Mouse (Mus musculus): ENCODE measurements at regions not wholly inside any gene's neighbourhood (a gene's known extent, or its start where the extent isn't known, plus 50 kb on each side); places are given as distances from the start of the nearest gene placed in this dataset.

DNA sequence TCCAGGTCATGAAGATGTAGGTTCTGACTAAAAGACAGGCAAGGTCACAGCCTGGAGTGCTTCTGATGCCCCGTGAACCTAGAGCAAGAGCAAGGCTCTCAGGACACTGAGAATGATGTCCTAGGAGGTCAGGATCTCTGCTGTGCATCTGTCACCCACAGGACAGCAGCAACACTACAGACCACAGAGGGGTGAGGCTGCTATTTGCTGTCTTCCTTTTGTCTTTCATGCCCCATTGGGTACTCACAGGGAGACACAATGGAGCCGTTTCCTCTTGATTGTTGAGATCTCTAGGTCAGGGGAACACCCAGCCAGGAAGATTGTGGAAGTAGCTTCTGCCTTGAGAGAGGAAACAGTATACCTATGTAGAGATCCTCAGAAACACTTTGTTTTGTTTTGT lies 339.9 kb downstream of the Mex3b start:
- no peak for TF ChIP-seq POLR2A (IDR thresholded peaks at IDR 0.05; ENCODE audit: extremely low read depth, insufficient read depth, low read length)
- TF ChIP-seq CTCF (IDR thresholded peaks at IDR 0.05; ENCODE audit: extremely low read depth, insufficient read depth, low read length) = no peak
- peaks cover 3% of the 10 kb centered on the region; the same call in 1 of the 2 replicates for H3K4me1 ChIP-seq (ENCODE audit: control insufficient read depth, insufficient read depth, low read length)
- H3K4me3 ChIP-seq (ENCODE audit: insufficient read depth, low read length) = no peak overlapping the region
- no peak overlapping the region for H3K27ac ChIP-seq (ENCODE audit: insufficient read depth, low read length)

DNA sequence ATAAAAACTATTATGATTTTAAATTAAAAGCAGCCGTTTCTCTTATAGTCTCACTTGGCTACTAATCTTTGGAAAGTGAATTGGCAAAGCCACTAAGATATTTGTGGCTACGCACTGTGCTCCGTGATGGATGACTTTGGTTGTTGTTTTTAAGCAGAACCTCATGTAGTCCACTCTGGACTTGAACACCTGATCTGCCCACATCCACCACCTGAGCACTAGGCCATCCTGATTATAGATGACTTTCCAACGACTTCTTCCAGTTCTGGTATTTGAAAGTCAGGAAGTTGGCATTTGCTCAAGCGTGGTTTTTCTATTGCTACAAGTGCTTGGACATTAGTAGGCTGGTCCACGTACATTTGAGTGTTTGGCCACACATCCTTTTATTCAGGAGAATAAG lies 344.5 kb downstream of the Mex3b start:
- Histone ChIP-seq H3K4me1 (ENCODE audit: control insufficient read depth, insufficient read depth, low read length) (no peaks in the 10 kb centered on the region), H3K27ac (ENCODE audit: insufficient read depth, low read length) (no peak overlapping the region), H3K4me3 (ENCODE audit: insufficient read depth, low read length) (no peak overlapping the region)
- TF ChIP-seq POLR2A (IDR thresholded peaks at IDR 0.05; ENCODE audit: extremely low read depth, insufficient read depth, low read length) = no peak
- no peak for TF ChIP-seq CTCF (IDR thresholded peaks at IDR 0.05; ENCODE audit: extremely low read depth, insufficient read depth, low read length)

DNA sequence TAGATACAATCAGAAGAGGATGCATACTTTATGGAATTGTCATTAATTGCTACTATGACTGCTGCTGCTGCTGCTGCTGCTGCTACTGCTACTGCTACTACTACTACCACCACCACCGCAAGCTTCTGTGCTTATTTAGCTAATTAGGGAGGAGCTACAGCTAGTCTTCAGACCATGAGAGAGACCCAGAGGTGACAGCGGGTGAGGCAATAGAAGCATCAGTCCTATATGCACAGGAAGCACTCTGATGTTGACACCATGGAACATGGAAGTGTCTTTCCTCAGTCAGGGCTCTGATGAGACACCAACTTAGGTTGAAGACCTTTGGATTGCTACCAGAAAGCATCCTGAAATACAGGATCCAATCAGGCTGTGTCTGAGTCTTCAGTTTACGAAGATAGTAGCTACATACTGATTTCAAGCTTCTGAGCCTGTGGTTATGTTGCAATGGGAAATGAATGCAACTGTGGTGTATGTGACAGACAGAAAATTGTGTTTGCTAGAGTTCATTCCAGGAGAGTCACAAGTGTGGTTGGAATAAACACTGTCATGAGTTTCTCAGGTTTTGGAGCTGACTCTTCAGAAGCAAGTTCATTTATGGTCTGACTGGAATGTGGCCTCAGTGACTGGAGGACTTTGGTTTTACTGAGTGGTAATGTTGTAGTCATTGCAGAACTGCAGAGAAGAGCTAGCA lies 355.0 kb downstream of the Mex3b start:
- TF ChIP-seq POLR2A (IDR thresholded peaks at IDR 0.05; ENCODE audit: extremely low read depth, insufficient read depth, low read length) (no peak), CTCF (IDR thresholded peaks at IDR 0.05; ENCODE audit: extremely low read depth, insufficient read depth, low read length) (no peak)
- Histone ChIP-seq H3K4me3 (ENCODE audit: insufficient read depth, low read length) (no peak overlapping the region), H3K4me1 (ENCODE audit: control insufficient read depth, insufficient read depth, low read length) (no peaks in the 10 kb centered on the region), H3K27ac (ENCODE audit: insufficient read depth, low read length) (no peak overlapping the region)

DNA sequence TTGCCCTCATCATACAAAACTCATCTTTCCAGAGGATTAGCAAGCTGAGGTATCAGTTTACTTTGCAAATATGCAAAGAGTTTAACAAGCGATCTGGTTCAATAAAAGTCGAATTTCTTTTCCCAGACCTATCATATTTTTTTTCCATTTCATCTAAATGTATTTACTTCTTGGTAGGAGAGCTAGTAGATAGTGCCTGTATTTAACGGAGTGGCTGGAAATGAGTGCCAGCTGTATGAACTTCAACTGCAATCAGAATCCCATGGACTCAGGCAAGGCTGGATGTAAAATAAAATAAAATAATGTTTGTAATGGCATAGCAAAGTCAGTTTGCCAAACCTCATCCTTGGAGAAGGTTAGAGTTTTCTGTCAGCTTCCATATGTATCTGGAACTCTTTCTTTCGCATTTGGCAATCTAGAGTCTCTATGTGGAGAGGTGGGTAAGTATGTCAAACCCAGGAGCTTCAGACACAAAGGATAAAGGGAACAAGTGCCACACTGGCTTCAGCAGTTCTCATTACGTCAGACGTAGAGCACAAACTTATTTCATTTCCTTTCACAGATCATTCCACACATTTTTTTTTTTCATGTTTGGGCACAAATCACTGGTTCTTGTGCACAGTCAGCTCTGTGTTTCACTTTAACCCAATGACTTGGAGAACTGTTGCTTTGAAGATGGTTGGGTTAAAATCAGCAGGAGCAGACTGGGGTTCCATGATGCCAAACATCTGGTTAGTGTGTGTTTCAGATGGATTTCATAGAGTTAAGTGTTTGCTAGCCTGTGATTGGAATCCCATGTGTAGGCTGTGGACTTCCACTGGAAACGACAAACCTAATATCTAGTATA lies 357.2 kb upstream of the Tmc3 start:
- peaks cover 3% of the 10 kb centered on the region; the same call in 1 of the 2 replicates for H3K4me1 ChIP-seq (ENCODE audit: control insufficient read depth, insufficient read depth, low read length)
- no peak overlapping the region for H3K4me3 ChIP-seq (ENCODE audit: insufficient read depth, low read length)
- no peak overlapping the region for H3K27ac ChIP-seq (ENCODE audit: insufficient read depth, low read length)
- TF ChIP-seq POLR2A (IDR thresholded peaks at IDR 0.05; ENCODE audit: extremely low read depth, insufficient read depth, low read length) (no peak), CTCF (IDR thresholded peaks at IDR 0.05; ENCODE audit: extremely low read depth, insufficient read depth, low read length) (no peak)

DNA sequence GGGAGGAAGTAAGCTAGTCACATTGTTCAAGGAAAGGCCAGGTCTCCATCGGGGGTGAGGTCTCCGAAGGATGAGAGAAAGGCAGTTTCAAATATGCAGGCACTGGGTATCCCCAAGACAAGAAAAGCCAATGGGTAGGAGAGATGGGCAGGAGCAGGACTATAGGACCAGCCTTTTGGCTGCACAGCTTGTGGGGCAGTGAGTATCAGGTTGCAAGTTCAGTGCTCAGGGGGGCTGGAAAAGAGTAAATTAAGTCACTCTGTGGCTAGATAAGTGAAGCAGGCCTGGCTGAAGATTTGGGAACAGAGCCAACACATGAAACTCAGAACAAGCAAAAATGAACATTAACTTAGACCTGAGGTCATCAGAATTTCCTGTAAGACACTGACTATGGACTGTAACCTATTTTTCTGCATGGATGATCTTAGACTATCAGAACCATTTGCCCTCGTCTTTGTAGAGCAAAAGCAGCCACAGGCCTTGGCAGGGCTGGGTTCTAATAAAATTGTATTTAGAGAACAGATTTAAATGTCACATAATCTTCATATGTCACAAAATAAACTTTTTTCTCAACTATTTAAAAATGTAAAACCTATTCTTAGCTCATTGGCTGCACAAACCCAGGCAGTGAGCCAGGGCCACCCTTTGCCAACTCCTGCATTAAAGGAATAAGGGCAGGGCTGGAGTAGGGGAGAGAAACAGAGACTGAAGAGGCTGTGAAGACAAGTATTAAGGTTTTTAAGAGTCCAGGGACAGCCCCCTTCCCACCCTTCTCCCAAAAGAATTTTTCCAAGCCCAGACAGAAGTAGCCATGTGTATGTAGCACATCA lies 354.0 kb upstream of the Tmc3 start:
- H3K27ac ChIP-seq (ENCODE audit: insufficient read depth, low read length) = no peak overlapping the region
- H3K4me1 ChIP-seq (ENCODE audit: control insufficient read depth, insufficient read depth, low read length) = peaks cover 3% of the 10 kb centered on the region; the same call in 1 of the 2 replicates
- no peak overlapping the region for H3K4me3 ChIP-seq (ENCODE audit: insufficient read depth, low read length)
- no peak for TF ChIP-seq CTCF (IDR thresholded peaks at IDR 0.05; ENCODE audit: extremely low read depth, insufficient read depth, low read length)
- no peak for TF ChIP-seq POLR2A (IDR thresholded peaks at IDR 0.05; ENCODE audit: extremely low read depth, insufficient read depth, low read length)

DNA sequence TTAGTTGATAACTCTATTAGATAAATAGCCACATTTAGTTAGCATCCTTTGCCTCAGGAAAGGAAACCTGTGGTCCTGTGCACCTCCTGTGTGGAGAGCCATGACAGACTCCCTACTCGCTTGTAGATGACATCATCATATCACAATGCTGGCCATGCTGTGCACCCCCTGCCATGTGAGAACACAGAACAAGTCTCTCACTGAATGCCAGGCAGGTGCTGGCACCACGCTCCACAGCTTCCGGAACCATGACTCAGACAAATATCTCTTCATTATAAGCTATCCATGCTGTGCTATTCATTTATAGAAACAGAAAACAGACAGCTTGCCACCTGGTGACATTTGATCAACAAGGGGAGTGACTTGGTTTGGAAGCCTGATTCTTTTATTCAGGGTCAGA lies 349.1 kb upstream of the Tmc3 start:
- no peak overlapping the region for H3K4me3 ChIP-seq (ENCODE audit: insufficient read depth, low read length)
- no peak overlapping the region for H3K27ac ChIP-seq (ENCODE audit: insufficient read depth, low read length)
- peaks cover 2% of the 10 kb centered on the region; the same call in 1 of the 2 replicates for H3K4me1 ChIP-seq (ENCODE audit: control insufficient read depth, insufficient read depth, low read length)
- TF ChIP-seq POLR2A (IDR thresholded peaks at IDR 0.05; ENCODE audit: extremely low read depth, insufficient read depth, low read length) = no peak
- TF ChIP-seq CTCF (IDR thresholded peaks at IDR 0.05; ENCODE audit: extremely low read depth, insufficient read depth, low read length) = no peak

DNA sequence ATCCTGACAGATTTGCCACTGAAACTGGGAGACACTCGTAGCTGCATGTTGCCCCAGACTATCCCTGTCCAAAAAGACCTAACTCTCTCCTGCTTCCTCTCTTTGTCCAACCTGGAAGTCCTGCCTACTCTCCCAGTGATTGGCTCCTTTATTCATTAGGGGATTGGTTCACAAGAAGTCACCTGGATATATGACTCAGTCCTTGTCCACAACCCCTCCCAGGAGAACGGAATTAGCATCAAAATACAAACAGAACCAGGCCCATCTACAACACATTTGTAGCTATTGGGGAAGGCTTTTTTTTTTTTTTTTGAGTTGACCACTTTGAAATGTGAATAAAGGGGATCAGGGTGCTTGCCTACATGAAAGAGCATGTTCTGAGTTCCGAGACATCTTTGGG lies 347.4 kb upstream of the Tmc3 start:
- no peaks in the 10 kb centered on the region for H3K4me1 ChIP-seq (ENCODE audit: control insufficient read depth, insufficient read depth, low read length)
- TF ChIP-seq CTCF (IDR thresholded peaks at IDR 0.05; ENCODE audit: extremely low read depth, insufficient read depth, low read length) = no peak
- TF ChIP-seq POLR2A (IDR thresholded peaks at IDR 0.05; ENCODE audit: extremely low read depth, insufficient read depth, low read length) = no peak
- H3K27ac ChIP-seq (ENCODE audit: insufficient read depth, low read length) = no peak overlapping the region
- no peak overlapping the region for H3K4me3 ChIP-seq (ENCODE audit: insufficient read depth, low read length)

DNA sequence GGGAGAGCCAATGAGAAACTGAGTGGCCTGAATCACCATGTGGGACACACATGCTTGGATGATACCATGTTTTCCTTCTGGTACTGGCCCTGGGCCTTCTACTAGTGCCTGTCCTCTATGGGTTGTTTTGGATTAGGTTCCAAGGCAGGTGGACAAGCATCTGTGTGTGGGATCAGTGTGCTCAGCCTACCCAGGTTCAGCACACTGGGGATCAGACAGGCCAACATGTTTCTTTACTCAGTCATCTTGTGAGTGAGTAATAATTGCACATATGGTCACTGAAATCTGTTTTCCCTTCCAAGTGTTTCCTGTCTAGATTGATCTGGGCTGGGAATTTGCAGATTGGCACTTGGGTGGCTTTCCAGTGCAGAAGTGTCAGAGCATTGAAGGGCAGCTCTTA lies 346.6 kb upstream of the Tmc3 start:
- H3K4me1 ChIP-seq (ENCODE audit: control insufficient read depth, insufficient read depth, low read length) = no peaks in the 10 kb centered on the region
- H3K4me3 ChIP-seq (ENCODE audit: insufficient read depth, low read length) = no peak overlapping the region
- H3K27ac ChIP-seq (ENCODE audit: insufficient read depth, low read length) = no peak overlapping the region
- no peak for TF ChIP-seq CTCF (IDR thresholded peaks at IDR 0.05; ENCODE audit: extremely low read depth, insufficient read depth, low read length)
- no peak for TF ChIP-seq POLR2A (IDR thresholded peaks at IDR 0.05; ENCODE audit: extremely low read depth, insufficient read depth, low read length)

DNA sequence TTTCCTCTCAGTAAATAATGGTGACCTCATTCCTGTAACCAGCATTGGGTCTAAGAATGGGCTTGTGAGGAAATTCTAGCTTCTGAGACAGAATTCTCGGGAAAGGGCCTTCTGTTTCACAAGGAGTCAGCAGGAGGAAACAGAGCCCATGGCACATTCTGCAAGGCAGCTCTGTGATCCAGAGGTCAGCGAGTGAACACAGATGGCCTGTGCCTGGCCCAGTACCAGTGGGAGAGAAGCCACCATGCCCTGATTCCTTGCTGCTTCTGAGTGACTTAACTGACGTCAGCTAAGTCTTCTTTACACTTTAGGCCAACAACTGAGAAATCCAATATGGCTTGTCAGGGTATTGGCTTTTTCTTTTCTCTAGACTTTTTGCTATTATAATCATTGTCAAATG lies 342.5 kb upstream of the Tmc3 start:
- Histone ChIP-seq H3K4me3 (ENCODE audit: insufficient read depth, low read length) (no peak overlapping the region), H3K4me1 (ENCODE audit: control insufficient read depth, insufficient read depth, low read length) (no peaks in the 10 kb centered on the region), H3K27ac (ENCODE audit: insufficient read depth, low read length) (no peak overlapping the region)
- TF ChIP-seq POLR2A (IDR thresholded peaks at IDR 0.05; ENCODE audit: extremely low read depth, insufficient read depth, low read length) = no peak
- TF ChIP-seq CTCF (IDR thresholded peaks at IDR 0.05; ENCODE audit: extremely low read depth, insufficient read depth, low read length) = no peak
